Mouse (Mus musculus) heart, embryonic 15.5 days (tissue): Measurements from ENCODE around the gene Slco6d1. TPM values are rescaled to one million over a fixed set of nuclear protein-coding genes. Genes with fewer than 3 reads are reported as not detected.
"Not testable (repeated sequence)": the region's sequence is repeated elsewhere in the genome, so short reads cannot be mapped to it uniquely, and the experiment has no call there.

Experiments
- ATAC-seq: fragments of 200-750 bp; cut with Nextera tagmentation; replicated peaks from 2 replicates; pipeline ENCODE4 v1.8.0; 2017; ENCODE audit warnings: low read depth, moderate TSS enrichment; ENCODE audit not compliant: insufficient number of reproducible peaks, insufficient read depth, low FRiP score
- H3K27ac ChIP-seq: fragments of 300-500 bp; sonication (generic); 2 replicates; pipeline ENCODE4 v1.5.1; 2015; ENCODE audit warnings: mild to moderate bottlenecking, inconsistent platforms
- H3K27me3 ChIP-seq: fragments of 300-500 bp; sonication (generic); 2 replicates; pipeline ENCODE4 v1.6.1; 2015; ENCODE audit warnings: inconsistent platforms
- H3K36me3 ChIP-seq: fragments of 300-500 bp; sonication (generic); 2 replicates; pipeline ENCODE4 v1.6.1; 2015; ENCODE audit warnings: mild to moderate bottlenecking, inconsistent platforms
- H3K4me1 ChIP-seq: fragments of 300-500 bp; sonication (generic); replicated peaks from 2 replicates; pipeline ENCODE4 v1.6.1; 2015; ENCODE audit warnings: inconsistent platforms
- H3K4me2 ChIP-seq: fragments of 300-500 bp; sonication (generic); 2 replicates; pipeline ENCODE4 v1.6.1; 2015; ENCODE audit warnings: inconsistent platforms, mild to moderate bottlenecking, moderate library complexity
- H3K4me3 ChIP-seq: fragments of 300-500 bp; sonication (generic); 2 replicates; pipeline ENCODE4 v1.5.1; 2015; ENCODE audit warnings: mild to moderate bottlenecking, inconsistent platforms
- H3K9ac ChIP-seq: fragments of 300-500 bp; sonication (generic); 2 replicates; pipeline ENCODE4 v1.6.1; 2015; ENCODE audit warnings: mild to moderate bottlenecking, inconsistent platforms
- H3K9me3 ChIP-seq: fragments of 300-500 bp; sonication (generic); replicated peaks from 2 replicates; pipeline ENCODE4 v1.6.1; 2016; ENCODE audit warnings: inconsistent platforms
- WGBS: fragments of 180-500 bp; shearing (Covaris S2); methylation state at CpG from one replicate; pipeline ENCODE4 v1.1.7; 2015; ENCODE audit warnings: mixed read lengths; 5-methylcytosine and 5-hydroxymethylcytosine counted together
- polyA plus RNA-seq: library from polyadenylated mRNA; unstranded; fragments of >200 nt; fragmentation: Nextera tagmentation; extraction: Ambion mirVana; gene quantifications from 2 replicates; pipeline ENCODE4 v1.2.1, GENCODE M21; 2015

Slco6d1 gene
- not detected in 2 replicates for polyA plus RNA-seq

- WGBS, result 73% methylated on average over 10 of the region's 10 CpGs
- Histone ChIP-seq H3K36me3 (no peaks in the 10 kb centered on the region), H3K9ac (no peak within 1 kb of the TSS), H3K27ac (no peak within 1 kb of the TSS), H3K27me3 (no peaks in the 10 kb centered on the region), H3K4me1 (no peaks in the 10 kb centered on the region), H3K4me3 (no peak within 1 kb of the TSS), H3K4me2 (no peak within 1 kb of the TSS), H3K9me3 (no peaks in the 10 kb centered on the region)
- no peak for ATAC-seq
These were observed at the start of gene Slco6d1 for GRCm38 (mm10) chr1:98420824-98421223. TSS of gene Slco6d1 (plus strand) at chr1:98421124.

- H3K9me3 ChIP-seq, result no peaks in the 10 kb centered on the region
- H3K4me1 ChIP-seq, result no peaks in the 10 kb centered on the region
- H3K36me3 ChIP-seq, result no peaks in the 10 kb centered on the region
- H3K27me3 ChIP-seq, result no peaks in the 10 kb centered on the region
- H3K4me3 ChIP-seq, result no peak overlapping the region
- no peak overlapping the region for H3K9ac ChIP-seq
- no peak for ATAC-seq
- no peak overlapping the region for H3K27ac ChIP-seq
- H3K4me2 ChIP-seq, result no peak overlapping the region
These were observed 28.9 kb upstream of the Slco6d1 start for GRCm38 (mm10) chr1:98392001-98392400.

GRCm38 (mm10) chr1:98447929-98448328 lies 27.0 kb downstream of the Slco6d1 start:
- WGBS, result 77% methylated on average over 4 of the region's 4 CpGs
- Histone ChIP-seq H3K9ac (no peak overlapping the region), H3K4me1 (no peaks in the 10 kb centered on the region), H3K27ac (no peak overlapping the region), H3K9me3 (no peaks in the 10 kb centered on the region), H3K4me2 (no peak overlapping the region), H3K4me3 (no peak overlapping the region), H3K36me3 (no peaks in the 10 kb centered on the region), H3K27me3 (no peaks in the 10 kb centered on the region)
- ATAC-seq, result no peak

GRCm38 (mm10) chr1:98459224-98459623 lies 38.3 kb downstream of the Slco6d1 start:
- not testable (repeated sequence) for H3K4me1 ChIP-seq, H3K9ac ChIP-seq, H3K27me3 ChIP-seq, ATAC-seq, H3K4me3 ChIP-seq, H3K4me2 ChIP-seq, H3K27ac ChIP-seq, H3K9me3 ChIP-seq, H3K36me3 ChIP-seq
- 83% methylated on average over 8 of the region's 8 CpGs for WGBS

GRCm38 (mm10) chr1:98476381-98476780 lies 55.5 kb downstream of the Slco6d1 start:
- WGBS, result 75% methylated on average over 1 of the region's 1 CpGs
- ATAC-seq, H3K27me3 ChIP-seq, H3K9ac ChIP-seq, H3K27ac ChIP-seq, H3K36me3 ChIP-seq, H3K4me3 ChIP-seq, H3K4me1 ChIP-seq, H3K9me3 ChIP-seq, H3K4me2 ChIP-seq: not testable (repeated sequence)

GRCm38 (mm10) chr1:98479243-98479642 lies 58.3 kb downstream of the Slco6d1 start:
- 58% methylated on average over 2 of the region's 2 CpGs for WGBS
- no peak overlapping the region for H3K9ac ChIP-seq
- no peak for ATAC-seq
- H3K9me3 ChIP-seq, result no peaks in the 10 kb centered on the region
- no peaks in the 10 kb centered on the region for H3K27me3 ChIP-seq
- no peak overlapping the region for H3K27ac ChIP-seq
- no peaks in the 10 kb centered on the region for H3K36me3 ChIP-seq
- H3K4me2 ChIP-seq, result no peak overlapping the region
- no peaks in the 10 kb centered on the region for H3K4me1 ChIP-seq
- H3K4me3 ChIP-seq, result no peak overlapping the region

- 72% methylated on average over 2 of the region's 2 CpGs for WGBS
- no peaks in the 10 kb centered on the region for H3K4me1 ChIP-seq
- no peaks in the 10 kb centered on the region for H3K36me3 ChIP-seq
- H3K9ac ChIP-seq, result no peak overlapping the region
- H3K4me3 ChIP-seq, result no peak overlapping the region
- no peaks in the 10 kb centered on the region for H3K9me3 ChIP-seq
- no peak overlapping the region for H3K27ac ChIP-seq
- no peak for ATAC-seq
- H3K4me2 ChIP-seq, result no peak overlapping the region
- no peaks in the 10 kb centered on the region for H3K27me3 ChIP-seq
These were observed 85.1 kb downstream of the Slco6d1 start for GRCm38 (mm10) chr1:98505982-98506381.

GRCm38 (mm10) chr1:98522977-98523376 lies 102.1 kb downstream of the Slco6d1 start:
- H3K4me3 ChIP-seq, result no peak overlapping the region
- H3K4me2 ChIP-seq, result no peak overlapping the region
- no peaks in the 10 kb centered on the region for H3K9me3 ChIP-seq
- H3K9ac ChIP-seq, result no peak overlapping the region
- no peak for ATAC-seq
- H3K4me1 ChIP-seq, result no peaks in the 10 kb centered on the region
- H3K36me3 ChIP-seq, result no peaks in the 10 kb centered on the region
- H3K27me3 ChIP-seq, result no peaks in the 10 kb centered on the region
- no peak overlapping the region for H3K27ac ChIP-seq
- WGBS, result 74% methylated on average over 2 of the region's 2 CpGs

GRCm38 (mm10) chr1:98523537-98523936 lies 102.6 kb downstream of the Slco6d1 start:
- Histone ChIP-seq H3K27me3 (no peaks in the 10 kb centered on the region), H3K4me2 (no peak overlapping the region), H3K36me3 (no peaks in the 10 kb centered on the region), H3K9ac (no peak overlapping the region), H3K27ac (no peak overlapping the region), H3K9me3 (no peaks in the 10 kb centered on the region), H3K4me1 (no peaks in the 10 kb centered on the region), H3K4me3 (no peak overlapping the region)
- no peak for ATAC-seq

- H3K9ac ChIP-seq, H3K4me2 ChIP-seq, H3K36me3 ChIP-seq, H3K4me1 ChIP-seq, H3K27me3 ChIP-seq, H3K4me3 ChIP-seq, ATAC-seq, H3K27ac ChIP-seq, H3K9me3 ChIP-seq: not testable (repeated sequence)
- 80% methylated on average over 2 of the region's 2 CpGs for WGBS
These were observed 107.4 kb downstream of the Slco6d1 start for GRCm38 (mm10) chr1:98528368-98528767.

- no peak overlapping the region for H3K27ac ChIP-seq
- H3K36me3 ChIP-seq, result no peaks in the 10 kb centered on the region
- ATAC-seq, result no peak
- H3K4me1 ChIP-seq, result no peaks in the 10 kb centered on the region
- no peak overlapping the region for H3K9ac ChIP-seq
- WGBS, result 57% methylated on average over 2 of the region's 2 CpGs
- no peaks in the 10 kb centered on the region for H3K9me3 ChIP-seq
- H3K4me3 ChIP-seq, result no peak overlapping the region
- no peak overlapping the region for H3K4me2 ChIP-seq
- no peaks in the 10 kb centered on the region for H3K27me3 ChIP-seq
These were observed 124.4 kb downstream of the Slco6d1 start for GRCm38 (mm10) chr1:98545372-98545771.

GRCm38 (mm10) chr1:98554388-98554787 lies 133.5 kb downstream of the Slco6d1 start:
- Histone ChIP-seq H3K9ac (no peak overlapping the region), H3K27ac (no peak overlapping the region), H3K27me3 (no peaks in the 10 kb centered on the region), H3K4me3 (no peak overlapping the region), H3K9me3 (no peaks in the 10 kb centered on the region), H3K4me1 (no peaks in the 10 kb centered on the region), H3K36me3 (no peaks in the 10 kb centered on the region), H3K4me2 (no peak overlapping the region)
- WGBS, result 71% methylated on average over 2 of the region's 2 CpGs
- no peak for ATAC-seq

- ATAC-seq, result no peak
- H3K4me3 ChIP-seq, result no peak overlapping the region
These were observed 144.8 kb downstream of the Slco6d1 start for GRCm38 (mm10) chr1:98565701-98566100.

More at GRCm38 (mm10) chr1:98565701-98566100, 144.8 kb downstream of the Slco6d1 start:
- Histone ChIP-seq H3K4me1 (no peaks in the 10 kb centered on the region), H3K4me2 (no peak overlapping the region), H3K27me3 (no peaks in the 10 kb centered on the region), H3K9ac (no peak overlapping the region), H3K9me3 (no peaks in the 10 kb centered on the region), H3K36me3 (no peaks in the 10 kb centered on the region), H3K27ac (no peak overlapping the region)
